Mouse (Mus musculus) C2C12 (cell line): ENCODE results near the gene Baiap2l1. TPM values are rescaled to one million over a fixed set of nuclear protein-coding genes. Genes with fewer than 3 reads are reported as not detected.

Source experiments
- H3K27me3 ChIP-seq: one replicate; pipeline ENCODE4 v1.6.1; 2011; ENCODE audit not compliant: control insufficient read depth, insufficient read depth, insufficient read length
- H3K36me3 ChIP-seq: one replicate; pipeline ENCODE4 v1.6.1; 2011; ENCODE audit not compliant: control insufficient read depth, insufficient read depth
- H3K4me3 ChIP-seq: one replicate; pipeline ENCODE4 v1.5.1; 2011; ENCODE audit warnings: mild to moderate bottlenecking, control low read depth; ENCODE audit not compliant: poor library complexity, insufficient read depth, severe bottlenecking
- H3K79me2 ChIP-seq: one replicate; pipeline ENCODE4 v1.6.1; 2011; ENCODE audit not compliant: control insufficient read depth, insufficient read depth
- H3K79me3 ChIP-seq: one replicate; pipeline ENCODE4 v1.6.1; 2011; ENCODE audit warnings: low read depth, control low read depth
- H3ac ChIP-seq: one replicate; pipeline ENCODE3; 2011; ENCODE audit warnings: low read depth; ENCODE audit not compliant: control insufficient read depth, insufficient read length
- CEBPB ChIP-seq: IDR thresholded peaks from one replicate; pipeline ENCODE4 v1.6.1; 2011; ENCODE audit warnings: low read depth, mild to moderate bottlenecking, control low read depth, moderate library complexity
- CTCF ChIP-seq: IDR thresholded peaks from one replicate; pipeline ENCODE4 v1.5.1; 2011; ENCODE audit not compliant: control insufficient read depth, insufficient read depth, insufficient read length
- FOSL1 ChIP-seq: IDR thresholded peaks from one replicate; pipeline ENCODE4 v1.8.0; 2011; ENCODE audit warnings: mild to moderate bottlenecking, low read length; ENCODE audit not compliant: poor library complexity, insufficient read depth, severe bottlenecking
- MAX ChIP-seq: IDR thresholded peaks from one replicate; pipeline ENCODE4 v1.6.1; 2011; ENCODE audit warnings: mild to moderate bottlenecking, control low read depth
- MYOD1 ChIP-seq: IDR thresholded peaks from one replicate; pipeline ENCODE4 v1.6.1; 2011; ENCODE audit warnings: low read depth; ENCODE audit not compliant: control insufficient read depth, insufficient read length
- MYOG ChIP-seq: IDR thresholded peaks from one replicate; pipeline ENCODE4 v1.6.1; 2011; ENCODE audit not compliant: control insufficient read depth, insufficient read length; ENCODE audit errors: extremely low read depth
- USF1 ChIP-seq: IDR thresholded peaks from one replicate; pipeline ENCODE4 v1.6.1; 2011; ENCODE audit warnings: low read depth, mild to moderate bottlenecking, control low read depth, moderate library complexity
- polyA plus RNA-seq: library from polyadenylated mRNA; unstranded; fragments of >200 nt; fragmentation: generic; extraction: Trizol; gene quantifications from one replicate; pipeline ENCODE4 v1.2.1, GENCODE M21; 2012; ENCODE audit warnings: missing spikeins

The Baiap2l1 gene
- polyA plus RNA-seq, 1 experiment = 18.9 TPM

DNA sequence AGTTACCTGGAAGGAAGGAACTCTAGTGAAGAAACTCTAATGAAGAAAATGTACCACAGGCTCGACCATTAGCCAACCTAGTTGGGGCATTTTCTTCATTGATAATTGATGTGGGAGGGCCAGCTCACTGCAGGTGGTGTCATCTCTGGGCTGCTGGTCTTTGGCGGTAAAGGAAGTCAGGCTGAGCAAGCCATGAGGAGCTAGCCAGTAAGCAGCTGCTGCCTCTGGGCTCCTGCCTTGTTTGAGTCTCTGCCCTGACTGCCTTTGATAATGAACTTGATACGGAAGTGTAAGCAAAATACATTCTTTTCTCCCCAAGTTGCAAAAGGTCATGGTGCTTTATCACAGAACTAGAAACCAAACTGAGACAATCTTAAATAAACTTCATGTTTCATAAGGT, 41.5 kb downstream of the Baiap2l1 start:
- Histone ChIP-seq H3K79me2 (no peaks in the 10 kb centered on the region), H3K4me3 (no peak overlapping the region), H3K79me3 (peaks cover 4% of the 10 kb centered on the region), H3ac (no peak overlapping the region), H3K36me3 (no peaks in the 10 kb centered on the region), H3K27me3 (no peaks in the 10 kb centered on the region)
- no peak for TF ChIP-seq MYOG
- no peak for TF ChIP-seq MYOD1
- no peak for TF ChIP-seq MAX
- TF ChIP-seq CTCF = no peak
- no peak for TF ChIP-seq USF1
- TF ChIP-seq FOSL1 = no peak
- TF ChIP-seq CEBPB = no peak

DNA sequence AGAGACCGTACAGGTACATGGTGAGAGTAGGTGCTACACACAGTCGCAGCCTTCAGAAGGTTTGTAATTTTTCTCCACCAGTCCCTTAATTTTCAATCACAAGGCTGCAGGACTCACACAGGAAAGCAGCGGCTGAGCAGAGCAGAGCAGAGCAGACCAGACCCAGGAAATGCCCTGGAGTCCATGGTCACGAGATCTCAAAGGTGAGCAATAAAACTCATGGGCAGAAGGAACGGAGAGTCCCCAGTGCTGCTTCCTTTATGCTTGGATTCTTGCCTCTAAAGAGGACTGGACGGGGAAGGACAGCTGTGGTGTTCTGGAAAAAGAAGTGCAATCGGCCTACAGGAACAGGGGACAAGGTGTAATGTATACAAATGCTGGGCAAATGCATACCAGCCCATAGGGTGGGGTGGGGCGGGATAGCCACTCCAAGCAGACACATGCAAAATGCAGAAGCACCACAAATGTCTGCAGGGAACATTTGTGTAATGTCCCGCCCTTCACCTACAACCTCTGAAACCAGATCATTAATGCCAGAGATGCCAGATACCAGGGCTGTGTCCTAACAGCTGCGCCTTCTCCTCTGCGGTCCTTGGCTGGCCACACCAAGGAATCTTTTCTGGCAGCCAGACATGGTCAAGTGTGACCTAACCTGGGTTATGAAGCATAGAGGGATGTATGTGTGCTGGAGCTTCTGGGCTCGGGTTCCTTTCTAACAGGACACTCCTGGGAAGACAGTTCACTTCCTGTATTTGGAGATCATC, 43.0 kb downstream of the Baiap2l1 start:
- Histone ChIP-seq H3K79me2 (no peaks in the 10 kb centered on the region), H3ac (no peak overlapping the region), H3K79me3 (peaks cover 4% of the 10 kb centered on the region), H3K36me3 (no peaks in the 10 kb centered on the region), H3K27me3 (no peaks in the 10 kb centered on the region), H3K4me3 (no peak overlapping the region)
- peak; percentile 92 for TF ChIP-seq MYOD1
- TF ChIP-seq MAX = no peak
- no peak for TF ChIP-seq CTCF
- peak; percentile 1 for TF ChIP-seq FOSL1

DNA sequence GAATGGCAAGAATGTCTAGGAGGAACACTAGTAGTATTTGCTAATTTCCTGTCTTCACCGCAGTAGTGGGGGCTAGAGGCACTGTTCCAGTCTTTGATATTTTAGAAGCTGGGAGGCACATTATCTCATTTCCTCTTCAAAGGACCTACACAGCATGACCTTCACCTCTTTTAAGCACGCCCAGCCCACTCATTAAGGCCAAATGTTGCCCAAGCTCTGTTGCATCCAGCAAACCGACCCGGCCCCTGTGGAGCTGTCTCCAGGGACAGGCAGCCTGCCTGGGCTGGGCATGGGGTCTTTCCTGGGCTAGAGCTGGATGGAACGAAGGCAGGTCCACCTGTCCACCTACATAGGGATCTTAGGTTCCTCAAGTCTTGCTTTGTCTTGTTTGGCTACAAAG, 44.6 kb downstream of the Baiap2l1 start:
- H3K79me3 ChIP-seq = peaks cover 4% of the 10 kb centered on the region
- H3K36me3 ChIP-seq = no peaks in the 10 kb centered on the region
- H3K4me3 ChIP-seq = no peak overlapping the region
- H3ac ChIP-seq = no peak overlapping the region
- TF ChIP-seq CTCF (no peak), FOSL1 (no peak), MYOD1 (no peak), MAX (peak; percentile 14), USF1 (no peak), MYOG (no peak), CEBPB (peak; percentile 7)
- no peaks in the 10 kb centered on the region for H3K27me3 ChIP-seq
- H3K79me2 ChIP-seq = no peaks in the 10 kb centered on the region

DNA sequence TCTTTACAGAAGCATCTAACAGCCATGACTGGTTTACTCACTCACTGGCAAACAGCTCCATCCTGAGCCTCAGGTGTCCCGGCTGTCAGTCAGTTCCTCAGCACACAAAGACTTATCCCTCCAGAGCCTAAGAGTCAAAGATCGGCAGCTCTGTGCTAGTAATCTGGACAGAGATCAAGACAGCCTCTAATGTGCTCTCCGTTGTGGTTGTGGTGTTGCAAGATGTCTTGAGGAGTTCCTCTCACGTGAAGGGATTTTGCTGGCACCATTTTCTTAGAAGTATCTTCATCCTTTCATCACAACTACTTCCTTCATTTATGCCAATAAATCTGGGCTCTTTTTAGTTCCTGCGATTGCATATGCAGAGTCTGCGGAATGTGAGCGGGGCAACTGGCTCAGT, 45.7 kb downstream of the Baiap2l1 start:
- H3ac ChIP-seq = no peak overlapping the region
- TF ChIP-seq CEBPB (no peak), MAX (no peak)
- peaks cover 4% of the 10 kb centered on the region for H3K79me3 ChIP-seq
- H3K4me3 ChIP-seq = no peak overlapping the region
- no peaks in the 10 kb centered on the region for H3K79me2 ChIP-seq
- no peaks in the 10 kb centered on the region for H3K36me3 ChIP-seq
- H3K27me3 ChIP-seq = no peaks in the 10 kb centered on the region

DNA sequence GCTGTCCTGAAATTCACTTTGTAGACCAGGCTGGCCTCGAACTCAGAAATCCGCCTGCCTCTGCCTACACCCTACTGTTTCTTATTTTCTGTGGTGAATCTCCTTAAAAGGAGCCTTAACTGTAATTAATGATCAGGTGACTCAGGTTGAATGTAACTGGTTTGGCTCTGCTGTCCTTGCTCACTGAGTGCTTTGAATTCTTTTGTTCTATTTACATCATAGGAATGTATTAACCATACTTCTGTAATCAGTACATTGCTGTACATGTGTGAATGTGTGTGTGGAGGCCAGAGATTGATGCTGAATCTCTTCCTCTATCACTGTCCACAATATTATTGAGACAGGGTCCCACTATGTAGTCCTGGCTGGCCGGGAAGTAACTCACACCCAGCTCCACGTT, 49.0 kb downstream of the Baiap2l1 start:
- no peaks in the 10 kb centered on the region for H3K36me3 ChIP-seq
- peaks cover 4% of the 10 kb centered on the region for H3K79me3 ChIP-seq
- no peak overlapping the region for H3ac ChIP-seq
- no peaks in the 10 kb centered on the region for H3K79me2 ChIP-seq
- no peak overlapping the region for H3K4me3 ChIP-seq
- no peaks in the 10 kb centered on the region for H3K27me3 ChIP-seq
- no peak for TF ChIP-seq MAX
- no peak for TF ChIP-seq MYOG
- no peak for TF ChIP-seq CTCF
- TF ChIP-seq MYOD1 = no peak
- no peak for TF ChIP-seq USF1
- TF ChIP-seq CEBPB = no peak
- TF ChIP-seq FOSL1 = no peak

DNA sequence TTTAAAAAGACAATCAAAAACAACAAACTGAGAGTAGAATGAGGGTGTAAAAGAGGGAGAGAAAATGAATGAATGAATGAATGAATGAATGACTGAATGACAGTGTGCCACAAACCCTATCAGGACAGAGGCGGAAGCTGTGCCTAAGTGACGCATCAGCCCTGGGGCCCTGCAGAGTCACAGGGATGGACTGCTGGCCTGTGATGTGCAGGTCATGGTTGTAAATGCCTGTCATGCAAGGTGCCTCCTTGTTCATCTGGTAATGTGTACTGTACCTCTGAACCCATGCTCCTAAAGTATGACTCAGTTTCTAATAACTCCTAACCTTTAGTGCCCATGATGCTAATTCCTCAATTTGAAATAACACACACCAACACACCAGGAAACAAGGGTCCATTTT, 54.8 kb downstream of the Baiap2l1 start:
- Histone ChIP-seq H3K4me3 (no peak overlapping the region), H3K27me3 (no peaks in the 10 kb centered on the region), H3K79me2 (no peaks in the 10 kb centered on the region), H3K79me3 (no peaks in the 10 kb centered on the region), H3ac (no peak overlapping the region), H3K36me3 (no peaks in the 10 kb centered on the region)
- TF ChIP-seq CEBPB = no peak
- no peak for TF ChIP-seq MAX
- no peak for TF ChIP-seq MYOG
- TF ChIP-seq USF1 = no peak
- no peak for TF ChIP-seq FOSL1
- TF ChIP-seq CTCF = no peak
